Comparison of ENCODE assay signal across 28 mouse cellular contexts in the genomic region with DNA sequence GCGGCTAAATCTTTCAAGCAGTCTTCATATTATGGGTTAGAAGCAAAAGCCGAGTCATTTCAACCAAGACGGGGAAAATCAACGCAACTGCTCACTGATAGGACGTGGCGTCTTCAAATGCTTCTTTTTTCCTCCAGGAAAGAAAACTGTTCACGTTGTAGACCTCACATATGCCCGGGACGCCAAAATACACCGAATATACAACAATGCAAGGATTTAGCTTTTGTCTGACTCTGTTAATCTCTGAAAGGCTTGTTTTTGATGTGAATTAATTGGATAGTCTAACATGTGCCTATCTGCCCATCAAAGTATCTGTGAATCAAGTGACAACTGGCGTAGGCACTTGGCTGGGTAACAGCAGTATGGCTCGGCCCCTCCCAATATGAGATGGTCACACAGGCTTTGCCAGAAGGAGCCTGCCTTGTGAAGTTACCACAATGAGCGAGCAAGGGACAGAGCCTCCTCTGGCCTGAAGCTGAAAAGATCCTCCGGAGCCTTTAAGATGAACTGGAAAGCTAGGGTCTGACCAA. TPM values are rescaled to one million over a fixed set of nuclear protein-coding genes. Genes with fewer than 3 reads are reported as not detected.
DNase-seq lines count a peak whose midpoint lies in the region; ATAC-seq lines count a peak whose summit lies in the region.
"Had no signal": no experiment of that assay in that cellular context is flagged by ENCODE, and none has a peak within 500 bp of the region (broad histone marks: within the 10 kb centered on the region; RNA-seq: fewer than 3 reads in every experiment).

No protein-coding gene starts in this region.

- H3K4me2 ChIP-seq in forebrain, embryonic 11.5 days (ENCODE audit: low read depth, low read length, severe bottlenecking) = no peak overlapping the region
- no peak overlapping the region for H3K4me2 ChIP-seq in forebrain, embryonic 16.5 days (ENCODE audit: low read length)
- no peak overlapping the region for H3K4me2 ChIP-seq in midbrain, embryonic 14.5 days (ENCODE audit: low read length)
- H3K4me2 ChIP-seq in midbrain, embryonic 13.5 days (replicated peaks) = no peak overlapping the region
- peak overlapping the region; percentile 29 for H3K4me2 ChIP-seq in forebrain, embryonic 12.5 days
- peak overlapping the region; percentile 20; the same call in 1 of the 2 replicates for H3K4me2 ChIP-seq in forebrain, embryonic 14.5 days (ENCODE audit: low read length)
- H3K4me2 ChIP-seq: embryonic facial prominence, embryonic 12.5 days; embryonic facial prominence, embryonic 15.5 days; heart, embryonic 11.5 days; hindbrain, embryonic 13.5 days; intestine, embryonic 15.5 days had no signal

- H3K4me3 ChIP-seq in forebrain, embryonic 11.5 days (ENCODE audit: low read depth, low read length) = no peak overlapping the region
- no peak overlapping the region for H3K4me3 ChIP-seq in forebrain, embryonic 16.5 days (replicated peaks; ENCODE audit: low read length)
- no peak overlapping the region for H3K4me3 ChIP-seq in midbrain, embryonic 14.5 days (replicated peaks; ENCODE audit: low read depth, low read length)
- no peak overlapping the region for H3K4me3 ChIP-seq in midbrain, embryonic 13.5 days (replicated peaks)
- no peak overlapping the region for H3K4me3 ChIP-seq in forebrain, embryonic 12.5 days (replicated peaks)
- no peak overlapping the region for H3K4me3 ChIP-seq in forebrain, embryonic 14.5 days (ENCODE audit: low read depth, low read length)
- H3K4me3 ChIP-seq: embryonic facial prominence, embryonic 12.5 days; embryonic facial prominence, embryonic 15.5 days; gastrocnemius, adult 2 months; hindbrain, embryonic 10.5 days; hindbrain, embryonic 13.5 days; intestine, embryonic 15.5 days had no signal

- H3K27ac ChIP-seq in forebrain, embryonic 11.5 days (ENCODE audit: low read depth, low read length) = peak overlapping the region; percentile 44; the same call in 1 of the 2 replicates
- no peak overlapping the region for H3K27ac ChIP-seq in forebrain, embryonic 16.5 days (ENCODE audit: low read length)
- H3K27ac ChIP-seq in midbrain, embryonic 14.5 days (replicated peaks; ENCODE audit: low read depth, low read length) = no peak overlapping the region
- no peak overlapping the region for H3K27ac ChIP-seq in midbrain, embryonic 13.5 days
- peak overlapping the region; percentile 71 for H3K27ac ChIP-seq in forebrain, embryonic 12.5 days
- H3K27ac ChIP-seq in forebrain, embryonic 14.5 days (ENCODE audit: low read depth, low read length) = 0 out of 2 replicates have a peak overlapping the region, but pooled peaks have one; percentile 16
- H3K27ac ChIP-seq: embryonic facial prominence, embryonic 12.5 days; embryonic facial prominence, embryonic 15.5 days; gastrocnemius, adult 2 months; hindbrain, embryonic 10.5 days; hindbrain, embryonic 13.5 days; intestine, embryonic 15.5 days had no signal

- 20% methylated on average over 14 of the region's 14 CpGs for WGBS in forebrain, embryonic 11.5 days
- 11% methylated on average over 14 of the region's 14 CpGs for WGBS in forebrain, embryonic 16.5 days
- 34% methylated on average over 14 of the region's 14 CpGs for WGBS in midbrain, embryonic 14.5 days
- WGBS in midbrain, embryonic 13.5 days = 32% methylated on average over 14 of the region's 14 CpGs
- WGBS in forebrain, embryonic 12.5 days = 14% methylated on average over 14 of the region's 14 CpGs
- 11% methylated on average over 14 of the region's 14 CpGs for WGBS in forebrain, embryonic 14.5 days

- H3K4me1 ChIP-seq in forebrain, embryonic 11.5 days (replicated peaks; ENCODE audit: control insufficient read depth, insufficient read depth, low read length) = peaks cover 39% of the 10 kb centered on the region
- peaks cover 46% of the 10 kb centered on the region for H3K4me1 ChIP-seq in forebrain, embryonic 16.5 days (replicated peaks; ENCODE audit: control insufficient read depth, insufficient read depth, low read length)
- peaks cover 15% of the 10 kb centered on the region; the same call in 1 of the 2 replicates for H3K4me1 ChIP-seq in midbrain, embryonic 14.5 days (ENCODE audit: control insufficient read depth, insufficient read depth, low read length)
- peaks cover 43% of the 10 kb centered on the region for H3K4me1 ChIP-seq in midbrain, embryonic 13.5 days (replicated peaks)
- H3K4me1 ChIP-seq in forebrain, embryonic 12.5 days = peaks cover 70% of the 10 kb centered on the region
- peaks cover 38% of the 10 kb centered on the region for H3K4me1 ChIP-seq in forebrain, embryonic 14.5 days (ENCODE audit: control insufficient read depth, insufficient read depth, low read length)
- H3K4me1 ChIP-seq: intestine, embryonic 15.5 days had no signal

- H3K27me3 ChIP-seq in forebrain, embryonic 11.5 days (ENCODE audit: control insufficient read depth, insufficient read depth, low read length) = peaks cover 22% of the 10 kb centered on the region
- H3K27me3 ChIP-seq in forebrain, embryonic 16.5 days (replicated peaks; ENCODE audit: control insufficient read depth, insufficient read depth, low read length) = peaks cover 29% of the 10 kb centered on the region
- peaks cover 67% of the 10 kb centered on the region for H3K27me3 ChIP-seq in midbrain, embryonic 14.5 days (ENCODE audit: control insufficient read depth, insufficient read depth, low read length)
- peaks cover 92% of the 10 kb centered on the region for H3K27me3 ChIP-seq in midbrain, embryonic 13.5 days
- peaks cover 71% of the 10 kb centered on the region for H3K27me3 ChIP-seq in forebrain, embryonic 12.5 days
- peaks cover 34% of the 10 kb centered on the region for H3K27me3 ChIP-seq in forebrain, embryonic 14.5 days (replicated peaks; ENCODE audit: control insufficient read depth, insufficient read depth, low read length)

- DNase-seq in forebrain, embryonic 11.5 days (ENCODE audit: low spot score) = peak; percentile 57
- peak; percentile 17 for DNase-seq in midbrain, embryonic 14.5 days
- DNase-seq in forebrain, embryonic 14.5 days (ENCODE audit: low spot score) = peak; percentile 67
- no peak for DNase-seq in left cerebral cortex, adult 9 months (ENCODE audit: low spot score in 2 of 2)
- no peak for DNase-seq in frontal cortex, postnatal 14 days (ENCODE audit: low spot score in 2 of 2)
- DNase-seq: adrenal gland, adult 2 months; adrenal gland, postnatal 14 days; cerebellum, adult 11-12 months; cerebellum, adult 8-10 months; cerebellum, postnatal 36 days; gastrocnemius, adult 2 months; gastrocnemius, postnatal 14 days; heart, adult 11 months; heart, postnatal 36 days had no signal

- H3K36me3 ChIP-seq in forebrain, embryonic 11.5 days (ENCODE audit: control insufficient read depth, insufficient read depth, low read length) = no peaks in the 10 kb centered on the region
- no peaks in the 10 kb centered on the region for H3K36me3 ChIP-seq in forebrain, embryonic 16.5 days (ENCODE audit: control insufficient read depth, insufficient read depth)
- H3K36me3 ChIP-seq in midbrain, embryonic 14.5 days (ENCODE audit: control insufficient read depth, insufficient read depth, low read length) = no peaks in the 10 kb centered on the region
- no peaks in the 10 kb centered on the region for H3K36me3 ChIP-seq in midbrain, embryonic 13.5 days
- H3K36me3 ChIP-seq in forebrain, embryonic 12.5 days (replicated peaks) = no peaks in the 10 kb centered on the region
- no peaks in the 10 kb centered on the region for H3K36me3 ChIP-seq in forebrain, embryonic 14.5 days (ENCODE audit: control insufficient read depth, insufficient read depth, low read length)
- H3K36me3 ChIP-seq: embryonic facial prominence, embryonic 12.5 days; embryonic facial prominence, embryonic 15.5 days; hindbrain, embryonic 10.5 days; hindbrain, embryonic 13.5 days; intestine, embryonic 15.5 days had no signal

- no peak overlapping the region for H3K9ac ChIP-seq in forebrain, embryonic 11.5 days (ENCODE audit: low read length)
- H3K9ac ChIP-seq in forebrain, embryonic 16.5 days (replicated peaks; ENCODE audit: low read depth, low read length) = no peak overlapping the region
- H3K9ac ChIP-seq in midbrain, embryonic 14.5 days (replicated peaks; ENCODE audit: low read length) = no peak overlapping the region
- no peak overlapping the region for H3K9ac ChIP-seq in midbrain, embryonic 13.5 days (replicated peaks)
- H3K9ac ChIP-seq in forebrain, embryonic 12.5 days = no peak overlapping the region
- no peak overlapping the region for H3K9ac ChIP-seq in forebrain, embryonic 14.5 days (ENCODE audit: low read length)
- H3K9ac ChIP-seq: embryonic facial prominence, embryonic 12.5 days; embryonic facial prominence, embryonic 15.5 days; hindbrain, embryonic 13.5 days; intestine, embryonic 15.5 days had no signal

- H3K9me3 ChIP-seq in forebrain, embryonic 11.5 days (ENCODE audit: control insufficient read depth, low read length) = no peaks in the 10 kb centered on the region
- H3K9me3 ChIP-seq in forebrain, embryonic 16.5 days (ENCODE audit: control insufficient read depth, low read length) = no peaks in the 10 kb centered on the region
- H3K9me3 ChIP-seq in midbrain, embryonic 14.5 days (ENCODE audit: control insufficient read depth, low read length) = no peaks in the 10 kb centered on the region
- no peaks in the 10 kb centered on the region for H3K9me3 ChIP-seq in midbrain, embryonic 13.5 days
- no peaks in the 10 kb centered on the region for H3K9me3 ChIP-seq in forebrain, embryonic 12.5 days
- no peaks in the 10 kb centered on the region for H3K9me3 ChIP-seq in forebrain, embryonic 14.5 days (replicated peaks; ENCODE audit: control insufficient read depth, low read length)
- H3K9me3 ChIP-seq: embryonic facial prominence, embryonic 12.5 days; embryonic facial prominence, embryonic 15.5 days; hindbrain, embryonic 10.5 days; hindbrain, embryonic 13.5 days; intestine, embryonic 15.5 days had no signal

- 0 out of 2 replicates have a peak, but pooled peaks have one; percentile 46 for ATAC-seq in forebrain, embryonic 11.5 days (replicated peaks; ENCODE audit: low FRiP score)
- ATAC-seq in forebrain, embryonic 16.5 days = no peak
- ATAC-seq in midbrain, embryonic 14.5 days (ENCODE audit: low FRiP score, low TSS enrichment) = no peak
- no peak for ATAC-seq in midbrain, embryonic 13.5 days
- peak; percentile 19; the same call in 1 of the 2 replicates for ATAC-seq in forebrain, embryonic 12.5 days (ENCODE audit: low FRiP score)
- ATAC-seq in forebrain, embryonic 14.5 days = no peak
- ATAC-seq: CD4-positive, CD25-positive, alpha-beta regulatory T cell, adult 4 months; hindbrain, embryonic 16.5 days; intestine, embryonic 15.5 days had no signal

RNA-seq across cellular contexts. Expression of gene Olig2, which starts 53.3 kb away (rescaled TPM):
- polyA plus RNA-seq in forebrain, embryonic 11.5 days (2014; fragmentation: Nextera tagmentation; extraction: Ambion mirVana) = 20.3 and 27.4 TPM in 2 replicates
- polyA plus RNA-seq in forebrain, embryonic 16.5 days (2015; fragmentation: Nextera tagmentation; extraction: Ambion mirVana) = 4.7 and 5.7 TPM in 2 replicates
- polyA plus RNA-seq in midbrain, embryonic 14.5 days (2014; fragmentation: Nextera tagmentation; extraction: Ambion mirVana) = 5.6 and 7.8 TPM in 2 replicates
- 2.8 and 4.2 TPM in 2 replicates for polyA plus RNA-seq in midbrain, embryonic 13.5 days (2015; fragmentation: Nextera tagmentation; extraction: Ambion mirVana)
- polyA plus RNA-seq in forebrain, embryonic 12.5 days (2016; fragmentation: Nextera tagmentation; extraction: Ambion mirVana) = 20.8 and 28.1 TPM in 2 replicates
- polyA plus RNA-seq in forebrain, embryonic 14.5 days (2014; fragmentation: Nextera tagmentation; extraction: Ambion mirVana) = 5.2 and 6.3 TPM in 2 replicates
- polyA plus RNA-seq: adrenal gland, adult 2 months; C2C12; CD4-positive, CD25-positive, alpha-beta regulatory T cell, adult 4 months; heart, embryonic 14.5 days; heart, postnatal 0 days; intestine, embryonic 15.5 days had no signal

Comparison
In these comparisons a context has a peak if more than half of its experiments do, and no peak if none do; other contexts are left out.
1. ATAC-seq: peak in forebrain, embryonic 11.5 days (single experiment) and forebrain, embryonic 12.5 days (single experiment); none in forebrain, embryonic 16.5 days (single experiment), midbrain, embryonic 14.5 days (single experiment), midbrain, embryonic 13.5 days (single experiment) and forebrain, embryonic 14.5 days (single experiment).
2. H3K27ac ChIP-seq: peak in forebrain, embryonic 11.5 days (single experiment), forebrain, embryonic 12.5 days (single experiment) and forebrain, embryonic 14.5 days (single experiment); none in forebrain, embryonic 16.5 days (single experiment), midbrain, embryonic 14.5 days (single experiment) and midbrain, embryonic 13.5 days (single experiment).
3. H3K4me2 ChIP-seq: peak in forebrain, embryonic 12.5 days (single experiment) and forebrain, embryonic 14.5 days (single experiment); none in forebrain, embryonic 11.5 days (single experiment), forebrain, embryonic 16.5 days (single experiment), midbrain, embryonic 14.5 days (single experiment) and midbrain, embryonic 13.5 days (single experiment).
4. DNase-seq: peak in forebrain, embryonic 11.5 days (single experiment), midbrain, embryonic 14.5 days (single experiment) and forebrain, embryonic 14.5 days (single experiment); none in left cerebral cortex, adult 9 months (0 of 2) and frontal cortex, postnatal 14 days (0 of 2).